Mouse (Mus musculus) gastrocnemius, adult 18-20 months (tissue): ENCODE results near the gene Hist1h4f. TPM values are rescaled to one million over a fixed set of nuclear protein-coding genes. Genes with fewer than 3 reads are reported as not detected.
"Not testable (repeated sequence)": the region's sequence is repeated elsewhere in the genome, so short reads cannot be mapped to it uniquely, and the experiment has no call there.

Experiments
- DNase-seq: peaks from one replicate; pipeline ENCODE4 v3.0.0; 2021; ENCODE audit warnings: low spot score
- total RNA-seq, 2 experiments: library from RNA; stranded (reverse); gene quantifications; 2 replicates each; pipeline ENCODE4 v1.2.3; 2021

The Hist1h4f gene
- total RNA-seq, 2 experiments from 2014 or later, result 8.3 to 12.3 TPM

GRCm38 (mm10) chr13:23555839-23556416 lies 4.5 kb upstream of the Hist1h4f start:
- peak; percentile 62 for DNase-seq

- peak; percentile 50 for DNase-seq
Observed at GRCm38 (mm10) chr13:23554925-23555838, 3.7 kb upstream of the Hist1h4f start.

- DNase-seq, result no peak
Observed at GRCm38 (mm10) chr13:23554393-23554792, 2.9 kb upstream of the Hist1h4f start.

- no peak for DNase-seq
Observed at GRCm38 (mm10) chr13:23552962-23553361, 1.5 kb upstream of the Hist1h4f start, which contains the start of gene Hist1h1d. Gene Hist1h1d (plus strand): TSS chr13:23553262.

- DNase-seq, result no peak
Observed at GRCm38 (mm10) chr13:23551931-23552914, 775 bp upstream of the Hist1h4f start.

GRCm38 (mm10) chr13:23550761-23551145 lies 695 bp downstream of the Hist1h4f start:
- DNase-seq, result no peak

- DNase-seq, result no peak
Observed at GRCm38 (mm10) chr13:23546694-23547093, 4.8 kb downstream of the Hist1h4f start.

GRCm38 (mm10) chr13:23544787-23545120 lies 6.7 kb downstream of the Hist1h4f start:
- not testable (repeated sequence) for DNase-seq

GRCm38 (mm10) chr13:23543965-23544786 lies 7.3 kb downstream of the Hist1h4f start, which contains the start of gene Hist1h3f:
Gene Hist1h3f (plus strand): TSS chr13:23544052.
- DNase-seq, result peak; percentile 80

GRCm38 (mm10) chr13:23542999-23543607 lies 8.3 kb downstream of the Hist1h4f start, which contains the start of gene Hist1h2bh:
Gene Hist1h2bh (minus strand): TSS chr13:23543392.
- DNase-seq, result peak; percentile 75

GRCm38 (mm10) chr13:23542225-23542980 lies 9.0 kb downstream of the Hist1h4f start:
- not testable (repeated sequence) for DNase-seq

GRCm38 (mm10) chr13:23541497-23541896 lies 10.0 kb downstream of the Hist1h4f start:
- no peak for DNase-seq

GRCm38 (mm10) chr13:23539821-23540220 lies 11.6 kb downstream of the Hist1h4f start:
- not testable (repeated sequence) for DNase-seq

GRCm38 (mm10) chr13:23538249-23538648 lies 13.2 kb downstream of the Hist1h4f start:
- DNase-seq, result no peak

- DNase-seq, result no peak
Observed at GRCm38 (mm10) chr13:23537006-23537710, 14.3 kb downstream of the Hist1h4f start.

- no peak for DNase-seq
Observed at GRCm38 (mm10) chr13:23536076-23536822, 15.2 kb downstream of the Hist1h4f start.

- peak; percentile 79 for DNase-seq
Observed at GRCm38 (mm10) chr13:23535137-23536075, 16.0 kb downstream of the Hist1h4f start, which contains the start of gene Hist1h3g. Gene Hist1h3g (plus strand): TSS chr13:23535422.
